Mouse (Mus musculus): ENCODE measurements around the gene Cep19.
A peak's percentile ranks its signal among the peaks of the same experiment; 100 is the strongest.
"Not testable (repeated sequence)": the region's sequence is repeated elsewhere in the genome, so short reads cannot be mapped to it uniquely, and the experiment has no call there.

Gene Cep19

GRCm38 (mm10) chr16:32099638-32100150 is at the start of gene Cep19, which contains the start of gene Pigx:
Gene Cep19 (plus strand): TSS chr16:32099800.
Gene Pigx (minus strand): TSS chr16:32099740.
- DNase-seq (ENCODE audit: low spot score in 2 of 2): peak; percentile 87 to 88

GRCm38 (mm10) chr16:32058817-32059216 is 40.8 kb upstream of the Cep19 start:
- DNase-seq (ENCODE audit: low spot score in 2 of 2): no peak

- no peak for DNase-seq (ENCODE audit: low spot score in 2 of 2)
These were observed 39.6 kb upstream of the Cep19 start for GRCm38 (mm10) chr16:32059840-32060523.

- no peak for DNase-seq (ENCODE audit: low spot score in 2 of 2)
These were observed 37.4 kb upstream of the Cep19 start for GRCm38 (mm10) chr16:32062226-32062625.

GRCm38 (mm10) chr16:32063900-32064299 is 35.7 kb upstream of the Cep19 start:
- DNase-seq (ENCODE audit: low spot score in 2 of 2): no peak

DNA sequence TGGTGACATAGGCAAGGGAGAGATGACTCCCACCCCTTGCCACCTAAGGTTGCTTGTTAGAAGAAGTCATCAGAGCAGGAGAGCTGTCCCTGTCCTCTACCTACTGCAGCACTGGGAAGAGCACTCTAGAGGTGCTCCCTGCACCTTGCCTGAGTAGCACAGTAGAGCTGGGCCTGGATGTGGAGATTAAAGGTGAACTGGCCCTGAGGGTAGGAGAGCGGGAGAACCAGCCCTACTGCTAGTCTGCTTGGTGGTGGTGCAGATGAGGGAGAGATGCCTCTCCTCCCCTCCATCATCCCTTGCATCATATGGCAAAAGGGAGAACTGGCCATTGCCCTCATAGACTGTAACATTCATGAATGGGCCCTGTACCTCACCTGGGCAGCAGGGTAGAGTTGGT is 32.7 kb upstream of the Cep19 start:
- DNase-seq (ENCODE audit: low spot score in 2 of 2): no peak

DNA sequence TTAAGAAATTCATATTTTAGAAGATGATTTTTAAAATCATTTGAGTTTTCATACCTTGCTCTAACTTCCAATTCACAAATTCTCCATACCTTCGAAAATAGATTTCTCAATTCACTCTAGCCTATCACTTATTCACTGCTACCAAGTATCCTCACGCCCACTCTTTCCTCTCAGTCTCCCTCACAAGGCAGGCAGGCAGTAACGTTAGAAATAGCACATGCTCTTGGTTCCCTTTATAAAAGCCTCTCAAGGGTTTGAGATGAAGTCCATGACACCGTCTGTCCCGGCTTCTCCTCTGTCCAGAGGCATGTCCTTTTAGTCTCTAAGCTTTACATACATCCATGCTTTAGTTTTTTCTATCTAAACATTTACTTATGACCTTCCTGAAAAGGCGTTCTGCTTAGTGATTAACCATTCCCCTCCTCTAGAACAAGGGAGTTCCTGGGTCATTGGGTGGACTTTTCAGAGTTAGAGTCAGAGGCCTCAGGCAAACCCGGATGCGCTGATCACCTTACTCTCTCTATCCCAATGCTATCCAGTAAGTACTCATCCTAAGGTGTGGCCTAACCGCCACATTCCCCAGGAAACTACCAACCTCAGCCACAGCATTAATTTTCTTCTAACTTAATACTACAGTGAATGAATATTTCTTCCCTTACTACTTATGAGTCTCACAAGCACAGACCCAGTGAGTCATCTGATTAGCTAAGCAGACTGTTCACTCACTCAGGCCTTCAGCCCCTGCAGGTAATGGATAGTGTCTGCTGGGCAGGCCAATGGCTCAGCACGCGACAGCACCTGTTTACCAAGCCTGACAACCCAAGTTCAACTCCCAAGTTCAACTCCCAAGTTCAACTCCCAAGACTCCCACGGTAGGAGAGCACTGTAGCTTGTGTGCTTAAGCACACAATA is 31.0 kb upstream of the Cep19 start:
- DNase-seq (ENCODE audit: low spot score in 2 of 2): no peak

GRCm38 (mm10) chr16:32070070-32070469 is 29.5 kb upstream of the Cep19 start:
- DNase-seq (ENCODE audit: low spot score in 2 of 2): not testable (repeated sequence)

DNA sequence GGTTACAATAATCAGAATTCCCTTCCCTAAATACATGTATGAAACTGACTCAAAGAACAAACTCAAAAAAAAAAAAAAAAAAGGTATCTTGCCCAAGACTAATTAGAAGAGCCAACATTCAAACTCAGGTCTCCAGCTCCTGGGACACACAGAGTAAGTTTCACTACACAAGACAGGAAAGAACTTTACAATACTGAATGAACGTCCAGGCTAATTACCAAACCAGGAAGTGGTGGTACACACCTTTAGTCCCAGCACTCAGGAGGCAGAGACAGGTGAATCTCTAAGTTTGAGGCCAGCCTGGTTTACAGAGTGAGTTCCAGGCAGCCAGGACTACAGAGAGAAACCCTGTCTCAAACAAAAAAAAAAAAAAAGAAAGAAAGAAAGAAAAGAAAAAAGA is 23.8 kb upstream of the Cep19 start:
- DNase-seq (ENCODE audit: low spot score in 2 of 2): no peak

GRCm38 (mm10) chr16:32076406-32076805 is 23.2 kb upstream of the Cep19 start:
- DNase-seq (ENCODE audit: low spot score in 2 of 2): no peak

DNA sequence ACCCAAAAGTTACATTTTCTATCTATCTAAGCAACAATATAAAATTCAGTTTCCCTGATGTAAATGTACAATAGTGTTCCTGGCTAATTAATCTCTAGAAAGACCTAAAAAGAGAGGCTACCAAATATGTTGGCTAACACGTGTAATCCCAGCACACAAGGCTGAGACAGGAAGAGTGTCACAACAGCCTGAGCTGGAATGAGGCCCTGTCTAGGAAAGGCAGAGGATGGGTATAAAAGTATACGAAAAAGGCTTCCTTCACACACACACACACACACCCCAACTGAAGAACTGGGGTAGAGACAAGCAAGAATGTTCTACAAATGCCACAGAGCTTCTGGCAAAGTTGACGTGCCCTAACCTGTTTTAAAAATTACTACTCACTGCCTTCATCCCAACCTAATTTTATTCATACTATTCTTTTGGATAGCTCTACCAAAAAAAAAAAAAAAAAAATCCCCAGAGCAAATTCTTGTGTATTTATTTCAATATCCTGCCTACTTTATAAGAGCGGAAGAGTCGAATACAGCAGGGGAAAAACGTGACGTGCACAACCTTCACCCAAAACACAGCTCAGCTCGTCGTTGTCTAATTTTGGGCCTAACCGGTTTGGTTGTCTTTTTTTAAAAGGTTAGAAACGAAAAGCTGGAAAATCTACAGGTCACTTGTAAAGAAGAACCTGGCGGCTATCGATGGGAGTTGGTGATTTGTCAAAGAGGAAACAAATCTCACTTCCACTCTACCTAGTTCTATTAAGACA is 21.8 kb upstream of the Cep19 start:
- DNase-seq (ENCODE audit: low spot score in 2 of 2): no peak

- no peak for DNase-seq (ENCODE audit: low spot score in 2 of 2)
These were observed 21.1 kb upstream of the Cep19 start for GRCm38 (mm10) chr16:32078408-32078990.

DNA sequence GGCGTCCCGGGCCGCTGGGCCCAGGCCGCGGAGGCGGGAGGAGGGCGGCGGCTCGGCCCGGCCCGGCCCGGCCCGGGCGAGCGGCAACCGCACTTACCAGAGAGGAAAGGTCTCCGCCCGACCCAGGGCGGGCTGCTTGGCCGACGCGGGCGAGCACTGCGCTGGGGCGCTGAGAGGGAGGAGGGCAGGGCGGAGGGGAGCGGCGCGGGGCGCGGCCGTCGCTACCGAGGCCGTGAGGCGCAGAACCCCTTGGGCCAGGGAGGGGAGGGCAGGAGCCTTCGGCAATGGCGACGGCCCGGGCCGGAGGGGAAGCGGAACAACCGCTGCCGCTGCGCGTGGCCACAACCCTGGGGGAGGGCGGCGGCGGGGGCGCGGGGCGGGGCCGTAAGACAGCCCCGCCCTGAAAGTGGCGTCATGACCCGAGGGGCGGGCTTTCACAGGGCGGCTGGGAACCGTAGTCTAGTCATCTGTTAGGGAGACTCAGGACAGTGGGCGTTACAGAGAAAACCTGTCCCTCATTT is 20.5 kb upstream of the Cep19 start, which contains the start of gene Pak2:
TSS of gene Pak2 (minus strand) at position 352 of the 521 bp plus-strand sequence.
- peak; percentile 89 to 92 for DNase-seq (ENCODE audit: low spot score in 2 of 2)

GRCm38 (mm10) chr16:32087629-32088443 is 11.8 kb upstream of the Cep19 start:
- DNase-seq (ENCODE audit: low spot score in 2 of 2): peak in 1 of 2 experiments; percentile 36

GRCm38 (mm10) chr16:32091466-32091865 is 8.1 kb upstream of the Cep19 start:
- no peak for DNase-seq (ENCODE audit: low spot score in 2 of 2)

DNA sequence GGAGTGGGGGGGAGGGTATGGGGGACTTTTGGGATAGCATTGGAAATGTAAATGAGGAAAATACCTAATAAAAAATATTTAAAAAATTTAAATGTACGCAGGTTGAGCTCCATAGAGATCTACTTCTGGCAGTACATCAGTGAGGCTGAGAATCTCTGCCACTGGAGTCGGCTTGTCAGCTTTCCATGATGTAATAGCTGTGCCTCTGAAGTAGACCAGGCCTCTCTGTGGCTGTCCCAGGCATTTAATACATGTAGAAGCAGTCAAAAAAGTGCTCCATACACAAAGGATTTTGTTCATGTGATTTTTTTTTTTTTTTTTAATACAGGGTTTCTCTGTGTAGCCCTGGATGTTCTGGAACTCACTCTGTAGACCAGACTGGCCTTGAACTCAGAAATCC is 1.8 kb upstream of the Cep19 start:
- DNase-seq (ENCODE audit: low spot score in 2 of 2): not testable (repeated sequence)

GRCm38 (mm10) chr16:32098897-32099637 is 533 bp upstream of the Cep19 start:
- peak in 1 of 2 experiments; percentile 43 for DNase-seq (ENCODE audit: low spot score in 2 of 2)

DNA sequence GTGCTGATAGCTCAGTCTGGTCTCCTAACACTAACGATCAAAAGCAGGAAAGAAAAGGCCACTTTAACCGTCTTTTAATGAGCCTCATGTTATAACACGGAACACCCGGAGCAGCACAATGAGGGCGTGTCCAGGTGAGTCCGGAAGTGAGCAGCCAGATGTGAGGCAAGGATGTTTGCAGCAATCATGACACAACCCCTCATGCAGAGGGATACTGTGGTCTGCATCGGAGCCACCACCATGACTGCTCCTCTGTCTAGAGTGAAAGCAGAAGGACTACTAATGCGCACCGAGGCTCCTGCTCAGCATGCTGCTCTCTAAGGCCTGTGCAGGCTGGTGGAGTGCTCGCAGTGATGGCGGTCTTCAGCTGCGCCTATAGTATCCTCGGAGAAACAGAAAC is 2.7 kb downstream of the Cep19 start:
- no peak for DNase-seq (ENCODE audit: low spot score in 2 of 2)

- DNase-seq (ENCODE audit: low spot score in 2 of 2): no peak
These were observed 6.1 kb downstream of the Cep19 start for GRCm38 (mm10) chr16:32105698-32106097.
